Mouse (Mus musculus): ENCODE measurements around the gene Mrpl54.
"Not testable (repeated sequence)": the region's sequence is repeated elsewhere in the genome, so short reads cannot be mapped to it uniquely, and the experiment has no call there.

Mrpl54 gene

DNA sequence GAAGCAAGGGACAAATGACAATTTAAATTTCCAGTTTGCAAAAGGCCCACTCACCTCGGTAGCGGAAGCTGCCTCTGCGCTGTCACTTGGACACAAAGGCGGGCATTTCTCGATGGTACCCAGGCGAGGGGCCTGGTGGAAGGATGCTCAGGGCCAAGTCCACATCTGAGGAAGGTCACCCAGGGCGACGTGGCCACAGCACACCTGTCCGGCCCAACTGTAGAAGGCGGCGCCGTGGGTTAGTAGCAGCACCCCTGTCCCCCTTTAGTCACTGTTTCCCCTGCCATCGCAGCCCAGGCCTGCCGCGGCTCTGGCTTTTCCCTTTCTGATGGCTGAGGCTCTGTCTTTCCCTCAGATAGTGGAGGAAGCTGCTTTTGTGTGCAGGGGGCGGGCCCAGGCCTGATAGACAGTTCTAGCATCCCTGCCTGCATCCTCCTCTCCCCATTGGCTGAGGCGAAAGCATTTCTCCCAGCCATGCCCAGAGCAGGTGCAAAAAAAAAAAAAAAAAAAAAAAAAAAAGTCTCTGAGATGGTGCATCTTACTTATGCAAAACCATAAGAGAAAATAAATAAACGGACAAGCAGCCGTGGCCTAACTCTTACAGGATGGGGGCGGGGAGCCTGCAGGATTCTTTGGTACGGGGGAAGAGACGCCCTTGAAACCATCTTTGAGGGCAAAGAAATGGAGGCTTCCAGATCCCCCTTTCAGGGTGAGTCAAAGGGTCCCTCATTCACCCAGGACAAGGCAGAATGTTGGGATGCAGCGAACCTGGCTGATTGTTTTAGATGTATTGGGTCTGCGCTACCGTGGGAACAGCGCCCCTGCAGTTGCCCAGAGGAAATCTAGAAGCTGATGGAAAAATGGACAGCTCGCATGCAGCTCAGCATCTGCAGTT, 36.0 kb downstream of the Mrpl54 start, which contains the start of gene Atcay:
Gene Atcay, minus strand, starts transcription at position 396 of the 895 bp plus-strand sequence.
- in situ Hi-C loops (cut with MseI, MboI), result no loop called here

DNA sequence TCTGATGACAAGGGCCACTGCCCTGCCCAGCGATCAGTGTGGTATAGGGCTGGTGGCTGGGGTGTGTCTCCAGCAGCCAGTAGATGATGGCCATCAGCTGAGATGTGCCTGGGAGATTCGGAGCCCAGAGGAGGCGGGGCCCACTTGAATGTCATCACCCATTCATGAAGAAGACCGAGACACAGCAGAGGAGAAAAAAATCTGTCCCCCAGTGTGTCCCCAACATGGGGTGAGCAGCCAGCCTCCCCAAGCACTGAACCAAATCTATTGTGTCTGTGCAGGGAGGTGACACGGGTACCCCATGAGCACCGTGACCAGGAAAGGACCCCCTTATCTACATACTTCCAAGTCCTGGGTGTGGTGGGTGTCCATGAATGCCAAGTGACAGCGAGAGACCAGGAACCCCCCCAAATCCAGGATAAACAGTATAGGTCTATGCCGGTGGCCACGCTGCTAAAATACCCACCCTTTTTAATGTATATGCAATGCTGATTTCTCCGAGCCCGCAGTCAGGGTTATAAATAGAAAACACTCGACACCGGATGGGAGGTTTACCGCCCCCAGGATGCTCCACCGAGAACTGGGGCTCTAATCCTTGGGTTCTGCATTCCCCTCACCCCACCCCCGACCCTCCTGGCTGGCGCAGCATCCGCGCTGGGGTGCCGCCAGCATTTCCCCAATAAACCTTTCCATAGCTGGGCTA, 36.8 kb downstream of the Mrpl54 start:
- in situ Hi-C loops (cut with MseI, MboI), result no loop called here

DNA sequence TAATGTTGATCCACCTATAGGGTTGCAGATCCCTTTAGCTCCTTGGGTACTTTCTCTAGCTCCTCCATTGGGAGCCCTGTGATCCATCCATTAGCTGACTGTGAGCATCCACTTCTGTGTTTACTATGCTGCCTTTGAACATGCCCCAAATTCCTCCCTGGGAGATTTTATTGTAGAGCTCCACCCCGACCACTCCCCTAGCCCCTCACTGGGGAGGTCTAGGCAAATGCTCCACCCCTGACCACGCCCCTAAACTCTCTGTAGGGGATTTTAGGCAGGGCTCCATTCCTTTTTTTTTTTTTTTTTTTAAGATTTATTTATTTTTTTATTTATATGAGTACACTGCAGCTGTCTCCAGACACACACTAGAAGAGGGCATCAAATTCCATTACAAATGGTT, 43.0 kb downstream of the Mrpl54 start:
- in situ Hi-C loops (cut with MseI, MboI), result not testable (repeated sequence)

DNA sequence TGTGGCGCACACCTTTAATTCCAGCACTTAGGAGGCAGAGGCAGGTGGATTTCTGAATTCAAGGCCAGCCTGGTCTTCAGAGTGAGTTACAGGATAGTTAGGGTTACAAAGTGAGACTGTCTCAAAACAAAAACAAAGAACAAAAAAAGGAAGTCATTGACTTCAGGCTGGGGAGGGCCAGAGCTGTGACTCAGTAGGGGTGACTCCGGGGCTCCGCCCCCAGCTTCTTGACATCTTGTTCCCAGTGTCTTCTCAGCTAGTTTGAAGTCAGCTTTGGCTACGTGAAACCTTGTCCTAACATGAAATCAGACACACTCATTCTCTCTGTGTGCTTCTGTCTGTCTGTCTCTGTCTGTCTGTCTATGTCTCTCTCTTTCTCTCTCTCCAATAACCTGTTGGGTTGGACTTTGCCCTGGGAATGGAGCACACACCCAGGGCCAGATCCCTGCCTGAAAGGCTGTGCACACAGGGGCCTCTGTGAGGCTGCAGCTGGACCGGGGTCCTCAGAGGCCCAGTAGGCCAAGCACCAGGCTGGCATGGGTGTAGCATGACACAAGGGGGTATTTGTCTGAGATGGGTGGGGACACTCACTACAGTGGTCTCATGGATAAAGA, 45.2 kb downstream of the Mrpl54 start:
- in situ Hi-C loops (cut with MseI, MboI), result no loop called here

DNA sequence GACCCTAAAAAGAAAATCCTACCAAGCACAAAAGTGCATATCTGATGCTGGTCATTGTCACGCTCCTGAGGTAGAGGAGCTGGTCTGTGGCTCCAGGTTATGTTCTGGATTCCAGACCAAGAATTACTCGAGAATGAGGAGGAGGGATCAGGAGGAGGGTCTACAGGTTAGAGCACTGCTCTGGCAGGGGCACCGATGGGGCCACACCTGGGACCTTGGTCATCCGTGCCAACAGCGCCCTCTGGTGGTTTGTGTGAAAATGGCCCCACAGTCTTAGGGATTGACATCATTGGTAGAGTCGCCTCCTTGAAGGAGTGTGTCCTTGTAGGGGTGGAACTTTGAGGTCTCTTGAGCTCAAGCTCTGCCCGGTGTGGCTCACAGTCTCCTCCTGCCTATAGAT, 48.8 kb downstream of the Mrpl54 start:
- in situ Hi-C loops (cut with MseI, MboI), result no loop called here

DNA sequence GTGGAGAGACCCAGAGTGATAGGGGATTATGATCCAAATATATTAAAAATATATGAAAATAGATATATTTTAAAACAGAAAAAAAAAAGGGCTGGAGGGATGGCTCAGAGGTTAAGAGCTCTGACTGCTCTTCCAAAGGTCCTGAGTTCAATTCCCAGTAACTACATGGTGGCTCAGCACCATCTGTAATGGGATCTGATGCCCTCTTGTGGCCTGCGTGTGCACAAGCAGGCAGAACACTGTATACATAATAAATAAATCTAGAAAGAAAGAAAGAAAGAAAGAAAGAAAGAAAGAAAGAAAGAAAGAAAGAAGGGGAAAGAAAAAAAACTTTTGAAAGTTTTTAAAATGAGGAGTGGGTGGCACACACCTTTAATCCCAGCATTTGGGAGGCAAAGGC, 49.5 kb downstream of the Mrpl54 start:
- in situ Hi-C loops (cut with MseI, MboI), result not testable (repeated sequence)

DNA sequence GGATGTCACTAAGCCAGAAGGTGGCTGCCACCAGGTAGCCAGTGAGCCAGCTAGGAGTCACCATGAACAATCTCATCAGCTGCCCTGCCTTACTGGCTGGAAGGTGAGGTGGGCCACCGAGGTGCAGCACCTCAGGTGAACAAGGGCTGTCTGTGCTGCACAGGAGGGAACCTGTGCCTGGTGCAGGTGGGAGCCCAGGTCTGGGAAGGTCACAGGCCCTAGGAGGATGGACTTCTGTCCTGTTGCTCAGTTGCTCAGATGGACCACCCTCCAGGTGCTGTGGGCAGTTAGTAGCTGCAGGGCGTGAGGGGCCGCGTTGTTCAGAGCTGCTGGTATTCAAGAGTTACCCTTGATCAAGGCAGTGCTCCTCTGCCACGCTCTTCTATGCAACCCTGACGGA, 49.9 kb downstream of the Mrpl54 start:
- in situ Hi-C loops (cut with MseI, MboI), result no loop called here

DNA sequence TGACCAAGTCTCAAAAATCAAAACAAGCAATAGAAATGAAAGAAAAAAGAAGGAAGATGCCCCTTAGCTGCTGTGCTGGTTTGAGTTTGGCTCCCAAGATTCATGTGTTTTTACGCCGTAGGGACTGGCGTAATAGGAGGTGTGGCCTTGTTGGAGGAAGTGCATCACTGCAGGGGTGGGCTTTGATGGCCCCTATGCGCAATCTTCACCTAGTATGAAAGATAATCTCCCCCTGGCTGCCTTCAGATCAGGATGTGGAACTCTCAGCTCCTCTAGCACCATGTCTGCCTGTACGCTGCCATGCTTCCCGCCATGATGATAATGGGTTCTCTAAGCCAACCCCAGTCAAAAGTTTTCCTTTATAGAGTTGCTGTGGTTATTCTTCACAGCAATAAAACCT, 50.5 kb downstream of the Mrpl54 start:
- in situ Hi-C loops (cut with MseI, MboI), result no loop called here

Data from mouse trophoblast stem cell (cell line).